Mouse (Mus musculus): ENCODE measurements at regions not wholly inside any gene's neighbourhood (a gene's known extent, or its start where the extent isn't known, plus 50 kb on each side); places are given as distances from the start of the nearest gene placed in this dataset.
A peak's percentile ranks its signal among the peaks of the same experiment; 100 is the strongest.

DNA sequence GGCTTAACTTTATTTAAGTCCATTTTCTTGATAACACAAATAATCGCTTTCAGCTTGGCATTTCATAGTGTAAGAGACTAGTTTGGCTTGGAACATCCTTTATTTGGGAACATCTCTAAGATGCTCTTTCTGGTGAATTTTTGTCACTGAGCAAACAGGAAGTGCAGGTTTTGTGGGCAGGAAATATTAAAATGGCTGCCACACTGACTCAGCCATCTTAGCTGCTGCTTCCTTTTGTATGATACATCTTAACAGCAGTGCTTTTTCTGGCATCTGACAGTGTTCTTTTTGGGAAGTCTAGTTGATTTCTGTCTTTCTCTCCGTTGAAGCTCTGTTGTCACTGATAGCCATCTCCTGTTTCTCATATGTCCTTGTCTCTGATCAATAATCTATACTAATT lies 329.4 kb upstream of the Tet2 start:
- Histone ChIP-seq H3K4me1 (replicated peaks; ENCODE audit: control insufficient read depth, insufficient read depth, low read length) (peaks cover 12% of the 10 kb centered on the region), H3K4me3 (replicated peaks; ENCODE audit: low read length) (no peak overlapping the region), H3K36me3 (ENCODE audit: control insufficient read depth, insufficient read depth) (no peaks in the 10 kb centered on the region), H3K9ac (replicated peaks; ENCODE audit: low read depth, low read length) (no peak overlapping the region), H3K27ac (ENCODE audit: low read length) (no peak overlapping the region), H3K9me3 (ENCODE audit: control insufficient read depth, low read length) (no peaks in the 10 kb centered on the region), H3K27me3 (replicated peaks; ENCODE audit: control insufficient read depth, insufficient read depth, low read length) (no peaks in the 10 kb centered on the region), H3K4me2 (ENCODE audit: low read length) (no peak overlapping the region)
- ATAC-seq = no peak
- 97% methylated on average over 2 of the region's 2 CpGs for WGBS

DNA sequence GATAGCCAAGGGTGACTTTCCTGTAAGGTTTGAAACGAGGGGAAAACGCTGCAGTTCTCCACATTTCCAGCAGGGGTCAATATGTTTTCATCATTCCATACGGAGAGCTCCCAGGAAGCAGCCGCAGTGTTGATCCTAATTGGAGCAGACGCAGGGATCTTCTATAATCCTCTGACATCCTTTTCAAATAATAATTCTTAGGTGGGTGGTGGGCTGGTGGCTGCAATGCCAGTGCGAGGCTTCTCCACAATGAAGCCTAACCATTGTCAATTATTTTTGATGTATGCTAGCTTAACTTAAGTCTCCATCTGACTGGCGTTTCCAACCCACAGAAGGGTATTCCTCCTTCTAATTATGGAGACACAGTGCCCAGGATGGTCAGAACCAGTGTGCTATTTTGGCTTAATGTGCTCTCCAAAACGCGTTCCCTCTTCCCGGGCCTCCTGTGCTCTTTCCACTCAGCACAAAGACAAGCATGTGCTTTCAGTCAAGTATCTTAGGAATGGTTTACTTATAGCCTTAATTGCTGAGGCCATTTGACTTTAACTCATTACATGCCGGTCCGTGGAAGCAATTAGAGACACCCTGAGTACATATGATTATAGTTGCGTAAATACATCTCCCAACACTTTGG lies 331.6 kb upstream of the Tet2 start:
- no peaks in the 10 kb centered on the region for H3K27me3 ChIP-seq (replicated peaks; ENCODE audit: control insufficient read depth, insufficient read depth, low read length)
- peaks cover 12% of the 10 kb centered on the region for H3K4me1 ChIP-seq (replicated peaks; ENCODE audit: control insufficient read depth, insufficient read depth, low read length)
- 1% methylated on average over 13 of the region's 13 CpGs for WGBS
- peak overlapping the region; percentile 51 for H3K4me2 ChIP-seq (ENCODE audit: low read length)
- H3K4me3 ChIP-seq (replicated peaks; ENCODE audit: low read length) = peak overlapping the region; percentile 30
- no peaks in the 10 kb centered on the region for H3K36me3 ChIP-seq (ENCODE audit: control insufficient read depth, insufficient read depth)
- H3K27ac ChIP-seq (ENCODE audit: low read length) = peak overlapping the region; percentile 56
- no peaks in the 10 kb centered on the region for H3K9me3 ChIP-seq (ENCODE audit: control insufficient read depth, low read length)
- H3K9ac ChIP-seq (replicated peaks; ENCODE audit: low read depth, low read length) = peak overlapping the region; percentile 46
- ATAC-seq = peak; percentile 95

DNA sequence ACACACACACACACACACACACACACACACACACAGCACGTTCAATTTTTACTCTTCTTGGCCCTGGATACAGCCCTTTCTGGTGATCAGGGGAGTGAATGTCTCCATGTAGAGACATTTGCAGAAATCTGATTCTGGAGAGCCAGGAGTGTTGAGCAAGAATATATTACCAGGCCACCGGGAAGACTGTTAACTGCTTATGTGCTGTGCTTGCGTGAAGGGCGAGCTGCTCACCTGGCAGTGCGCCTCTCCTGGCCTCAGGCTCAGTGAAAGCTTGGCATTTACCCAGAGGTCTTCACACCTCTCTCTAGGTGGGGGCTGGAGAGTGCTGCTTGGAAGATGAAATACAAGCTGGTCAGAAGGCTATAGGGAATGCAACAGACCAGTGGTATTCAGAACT lies 332.4 kb upstream of the Tet2 start:
- Histone ChIP-seq H3K36me3 (ENCODE audit: control insufficient read depth, insufficient read depth) (no peaks in the 10 kb centered on the region), H3K4me3 (replicated peaks; ENCODE audit: low read length) (no peak overlapping the region), H3K27ac (ENCODE audit: low read length) (no peak overlapping the region; the same call in 1 of the 2 replicates), H3K9me3 (ENCODE audit: control insufficient read depth, low read length) (no peaks in the 10 kb centered on the region), H3K4me1 (replicated peaks; ENCODE audit: control insufficient read depth, insufficient read depth, low read length) (peaks cover 12% of the 10 kb centered on the region), H3K4me2 (ENCODE audit: low read length) (peak overlapping the region; percentile 51), H3K9ac (replicated peaks; ENCODE audit: low read depth, low read length) (no peak overlapping the region), H3K27me3 (replicated peaks; ENCODE audit: control insufficient read depth, insufficient read depth, low read length) (no peaks in the 10 kb centered on the region)
- ATAC-seq = peak; percentile 34
- WGBS = 13% methylated on average over 5 of the region's 5 CpGs

DNA sequence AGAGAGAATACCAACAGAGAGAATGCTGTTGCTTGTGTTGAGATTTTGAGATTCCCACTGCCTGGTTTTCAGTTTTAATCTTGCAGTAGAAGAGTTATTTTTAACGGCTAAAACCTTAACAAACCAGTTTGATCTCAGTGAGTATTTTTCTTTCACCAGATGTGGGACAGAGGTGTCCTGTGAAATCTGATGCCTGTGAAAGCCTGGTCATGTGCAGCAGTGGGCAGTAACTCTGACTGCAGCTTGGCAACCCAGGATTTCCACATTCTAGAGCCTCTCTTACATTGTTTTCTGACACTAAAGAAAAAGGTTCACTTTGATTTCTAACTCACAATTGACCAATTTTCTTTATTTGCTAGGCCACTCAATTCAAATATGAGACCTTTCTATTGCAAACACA lies 335.7 kb upstream of the Tet2 start:
- Histone ChIP-seq H3K4me2 (ENCODE audit: low read length) (no peak overlapping the region), H3K4me1 (replicated peaks; ENCODE audit: control insufficient read depth, insufficient read depth, low read length) (peaks cover 12% of the 10 kb centered on the region), H3K9me3 (ENCODE audit: control insufficient read depth, low read length) (no peaks in the 10 kb centered on the region), H3K27ac (ENCODE audit: low read length) (no peak overlapping the region), H3K36me3 (ENCODE audit: control insufficient read depth, insufficient read depth) (no peaks in the 10 kb centered on the region), H3K9ac (replicated peaks; ENCODE audit: low read depth, low read length) (no peak overlapping the region), H3K4me3 (replicated peaks; ENCODE audit: low read length) (no peak overlapping the region), H3K27me3 (replicated peaks; ENCODE audit: control insufficient read depth, insufficient read depth, low read length) (no peaks in the 10 kb centered on the region)
- WGBS = 25% methylated on average over 1 of the region's 1 CpGs
- no peak for ATAC-seq

DNA sequence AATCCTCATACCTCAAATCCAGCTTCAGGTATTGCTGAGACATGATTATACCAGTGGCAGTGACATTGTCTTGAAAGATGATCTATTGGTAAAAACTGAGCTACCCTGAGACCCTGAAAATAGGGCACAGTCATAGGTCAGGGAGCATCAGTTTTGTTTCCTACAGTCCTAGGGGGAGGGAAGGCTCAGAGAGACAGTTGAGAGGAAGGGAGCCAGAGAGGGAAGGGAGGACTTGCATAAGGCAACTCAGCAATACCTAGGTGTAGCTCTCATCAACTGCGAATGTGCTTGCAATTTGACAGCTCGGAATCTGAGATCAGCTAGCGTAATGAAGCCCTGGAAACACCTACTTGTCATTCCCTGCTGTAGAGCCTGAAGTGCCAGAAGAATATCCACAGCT lies 334.4 kb upstream of the Cxxc4 start:
- H3K4me2 ChIP-seq (ENCODE audit: low read length) = no peak overlapping the region
- H3K27ac ChIP-seq (ENCODE audit: low read length) = no peak overlapping the region
- H3K4me3 ChIP-seq (replicated peaks; ENCODE audit: low read length) = no peak overlapping the region
- 89% methylated on average over 3 of the region's 3 CpGs for WGBS
- no peaks in the 10 kb centered on the region for H3K27me3 ChIP-seq (replicated peaks; ENCODE audit: control insufficient read depth, insufficient read depth, low read length)
- H3K36me3 ChIP-seq (ENCODE audit: control insufficient read depth, insufficient read depth) = no peaks in the 10 kb centered on the region
- no peak overlapping the region for H3K9ac ChIP-seq (replicated peaks; ENCODE audit: low read depth, low read length)
- H3K4me1 ChIP-seq (replicated peaks; ENCODE audit: control insufficient read depth, insufficient read depth, low read length) = no peaks in the 10 kb centered on the region
- no peaks in the 10 kb centered on the region for H3K9me3 ChIP-seq (ENCODE audit: control insufficient read depth, low read length)
- no peak for ATAC-seq

DNA sequence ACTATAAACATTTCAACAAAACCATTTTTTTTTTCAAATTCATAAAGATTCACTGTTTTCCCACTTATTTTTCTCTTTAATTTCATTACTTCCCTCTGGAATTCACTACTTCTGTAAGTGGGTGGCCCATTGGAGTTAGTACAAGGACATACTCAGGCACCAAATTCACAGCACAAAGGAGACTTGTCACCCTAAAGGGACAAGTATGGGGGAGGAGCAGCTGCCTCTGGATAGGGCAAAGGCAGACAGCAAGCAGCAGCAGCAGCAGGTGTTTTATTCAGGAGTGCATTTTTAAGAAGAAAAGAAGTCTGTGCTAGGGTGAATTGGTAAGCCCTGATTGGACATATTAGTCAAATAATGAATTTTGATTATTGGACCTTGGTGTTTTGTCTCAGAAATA lies 314.1 kb upstream of the Cxxc4 start:
- Histone ChIP-seq H3K4me3 (replicated peaks; ENCODE audit: low read length) (no peak overlapping the region), H3K4me1 (replicated peaks; ENCODE audit: control insufficient read depth, insufficient read depth, low read length) (no peaks in the 10 kb centered on the region), H3K9ac (replicated peaks; ENCODE audit: low read depth, low read length) (no peak overlapping the region), H3K27me3 (replicated peaks; ENCODE audit: control insufficient read depth, insufficient read depth, low read length) (no peaks in the 10 kb centered on the region), H3K36me3 (ENCODE audit: control insufficient read depth, insufficient read depth) (no peaks in the 10 kb centered on the region), H3K4me2 (ENCODE audit: low read length) (no peak overlapping the region), H3K9me3 (ENCODE audit: control insufficient read depth, low read length) (no peaks in the 10 kb centered on the region), H3K27ac (ENCODE audit: low read length) (no peak overlapping the region)
- no peak for ATAC-seq

DNA sequence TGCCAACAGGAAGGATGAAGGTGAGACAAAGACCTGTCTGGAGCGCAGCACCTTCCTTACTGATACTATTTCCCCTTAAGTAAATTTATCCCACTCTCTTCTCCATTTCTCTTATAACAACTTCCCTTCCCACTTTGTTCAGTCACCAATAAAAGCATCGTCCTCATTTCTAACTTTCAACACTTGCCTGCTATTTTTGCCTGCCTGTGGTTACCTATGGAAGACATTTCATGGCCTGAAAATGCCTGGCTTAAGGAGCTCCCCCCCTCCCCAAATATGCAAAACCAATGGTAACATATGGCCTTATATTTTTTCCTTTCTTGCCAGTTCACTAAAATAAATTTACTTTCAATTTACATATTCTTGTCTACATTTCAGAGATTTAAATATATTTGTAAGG lies 271.0 kb upstream of the Cxxc4 start:
- Histone ChIP-seq H3K27me3 (replicated peaks; ENCODE audit: control insufficient read depth, insufficient read depth, low read length) (no peaks in the 10 kb centered on the region), H3K9ac (replicated peaks; ENCODE audit: low read depth, low read length) (no peak overlapping the region), H3K4me1 (replicated peaks; ENCODE audit: control insufficient read depth, insufficient read depth, low read length) (peaks cover 6% of the 10 kb centered on the region; the same call in 1 of the 2 replicates), H3K4me2 (ENCODE audit: low read length) (no peak overlapping the region), H3K27ac (ENCODE audit: low read length) (no peak overlapping the region), H3K9me3 (ENCODE audit: control insufficient read depth, low read length) (no peaks in the 10 kb centered on the region), H3K4me3 (replicated peaks; ENCODE audit: low read length) (no peak overlapping the region), H3K36me3 (ENCODE audit: control insufficient read depth, insufficient read depth) (no peaks in the 10 kb centered on the region)
- WGBS = 88% methylated on average over 2 of the region's 2 CpGs
- ATAC-seq = no peak

DNA sequence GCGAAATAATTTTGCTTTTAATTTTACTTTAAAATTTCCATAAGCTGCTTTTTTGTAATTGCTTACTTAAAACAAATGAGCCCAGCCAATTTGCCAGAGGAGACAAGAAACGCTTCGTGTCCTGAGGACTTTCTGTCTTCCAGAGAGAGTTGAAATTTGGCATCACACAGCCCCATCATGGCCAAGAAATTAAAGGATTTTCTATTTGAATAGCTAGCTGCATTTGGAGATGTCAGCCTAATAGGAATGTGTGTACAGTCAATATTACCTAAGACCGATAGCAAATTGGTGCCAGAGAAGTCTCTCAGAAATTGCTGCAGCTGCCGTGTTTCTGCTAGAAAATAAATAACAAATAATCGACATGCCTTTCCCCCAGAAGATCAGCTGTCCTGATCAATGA lies 268.1 kb upstream of the Cxxc4 start:
- H3K27me3 ChIP-seq (replicated peaks; ENCODE audit: control insufficient read depth, insufficient read depth, low read length) = no peaks in the 10 kb centered on the region
- no peaks in the 10 kb centered on the region for H3K9me3 ChIP-seq (ENCODE audit: control insufficient read depth, low read length)
- H3K4me2 ChIP-seq (ENCODE audit: low read length) = no peak overlapping the region
- WGBS = 44% methylated on average over 6 of the region's 6 CpGs
- ATAC-seq = peak; percentile 78
- H3K4me1 ChIP-seq (replicated peaks; ENCODE audit: control insufficient read depth, insufficient read depth, low read length) = peaks cover 6% of the 10 kb centered on the region; the same call in 1 of the 2 replicates
- H3K4me3 ChIP-seq (replicated peaks; ENCODE audit: low read length) = no peak overlapping the region
- no peak overlapping the region for H3K9ac ChIP-seq (replicated peaks; ENCODE audit: low read depth, low read length)
- no peaks in the 10 kb centered on the region for H3K36me3 ChIP-seq (ENCODE audit: control insufficient read depth, insufficient read depth)
- no peak overlapping the region for H3K27ac ChIP-seq (ENCODE audit: low read length)

DNA sequence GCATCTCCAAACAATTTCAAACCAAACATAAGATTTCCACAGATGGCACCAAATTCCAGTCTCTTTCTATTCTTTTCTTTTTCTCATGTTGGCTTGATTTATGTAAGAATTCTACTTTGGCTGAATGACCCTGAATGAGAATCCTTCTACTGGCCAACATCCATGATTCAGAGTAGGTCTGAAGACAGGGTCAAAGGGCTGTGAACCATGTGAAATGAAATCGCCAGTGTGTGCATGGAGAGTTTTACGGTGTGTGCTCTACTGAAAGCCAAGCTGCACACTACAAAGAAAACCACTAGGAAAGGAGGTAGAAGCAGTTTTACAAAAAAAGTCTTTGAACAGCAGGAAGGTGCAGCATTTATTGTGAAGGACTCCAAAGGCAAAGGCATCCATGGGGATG lies 263.5 kb upstream of the Cxxc4 start:
- 54% methylated on average over 2 of the region's 2 CpGs for WGBS
- H3K36me3 ChIP-seq (ENCODE audit: control insufficient read depth, insufficient read depth) = no peaks in the 10 kb centered on the region

DNA sequence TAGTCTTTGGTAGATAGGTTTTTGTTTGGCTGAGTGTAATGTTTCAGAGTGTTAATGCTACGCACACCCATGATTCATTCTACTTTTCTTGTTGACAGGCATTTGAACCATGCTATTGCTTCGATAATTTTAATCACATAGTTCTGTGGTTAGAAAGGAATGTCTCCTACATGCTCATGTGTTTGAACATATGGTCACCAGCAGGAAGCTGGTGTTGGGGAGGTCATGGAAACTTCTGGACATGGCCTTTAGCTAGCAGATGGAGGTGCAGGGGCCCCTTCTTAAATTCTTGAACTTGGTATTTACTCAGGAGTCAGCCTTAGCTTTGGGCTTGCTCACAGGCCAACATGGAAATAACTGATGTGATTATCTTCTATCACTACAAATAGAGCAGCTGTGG lies 248.6 kb upstream of the Cxxc4 start:
- H3K36me3 ChIP-seq (ENCODE audit: control insufficient read depth, insufficient read depth) = no peaks in the 10 kb centered on the region
- no peak overlapping the region for H3K4me3 ChIP-seq (replicated peaks; ENCODE audit: low read length)
- no peaks in the 10 kb centered on the region for H3K27me3 ChIP-seq (replicated peaks; ENCODE audit: control insufficient read depth, insufficient read depth, low read length)
- 86% methylated on average over 2 of the region's 2 CpGs for WGBS
- no peak overlapping the region for H3K4me2 ChIP-seq (ENCODE audit: low read length)
- no peak overlapping the region for H3K27ac ChIP-seq (ENCODE audit: low read length)
- no peaks in the 10 kb centered on the region for H3K9me3 ChIP-seq (ENCODE audit: control insufficient read depth, low read length)
- H3K9ac ChIP-seq (replicated peaks; ENCODE audit: low read depth, low read length) = no peak overlapping the region
- no peak for ATAC-seq
- H3K4me1 ChIP-seq (replicated peaks; ENCODE audit: control insufficient read depth, insufficient read depth, low read length) = no peaks in the 10 kb centered on the region

More for the DNA sequence above, 263.5 kb upstream of the Cxxc4 start:
- ATAC-seq = no peak
- Histone ChIP-seq H3K4me3 (replicated peaks; ENCODE audit: low read length) (no peak overlapping the region), H3K27ac (ENCODE audit: low read length) (no peak overlapping the region), H3K4me2 (ENCODE audit: low read length) (no peak overlapping the region), H3K4me1 (replicated peaks; ENCODE audit: control insufficient read depth, insufficient read depth, low read length) (peaks cover 6% of the 10 kb centered on the region; the same call in 1 of the 2 replicates), H3K9me3 (ENCODE audit: control insufficient read depth, low read length) (no peaks in the 10 kb centered on the region), H3K27me3 (replicated peaks; ENCODE audit: control insufficient read depth, insufficient read depth, low read length) (no peaks in the 10 kb centered on the region), H3K9ac (replicated peaks; ENCODE audit: low read depth, low read length) (no peak overlapping the region)

All from forebrain, embryonic 16.5 days (tissue).